Mouse (Mus musculus): Measurements from ENCODE around the gene H2-D1. TPM values are rescaled to one million over a fixed set of nuclear protein-coding genes. Genes with fewer than 3 reads are reported as not detected.
"Not testable (repeated sequence)": the region's sequence is repeated elsewhere in the genome, so short reads cannot be mapped to it uniquely, and the experiment has no call there.

The H2-D1 gene
- total RNA-seq (2021) = 10 to 100 TPM; 30.2 to 57.3 TPM
- long read RNA-seq, experiment 1, transcript H2-D1-202 (8 exons, 2,102 nt) = major isoform, 59 of 82 reads
- long read RNA-seq, experiment 1, partial matches to known transcripts = 8 of 82 reads
- long read RNA-seq, experiment 1, other reads (novel, unspliced or antisense) = 15 of 82 reads
- long read RNA-seq, experiment 2, transcript H2-D1-202 (8 exons, 2,102 nt) = major isoform, 100 of 133 reads
- long read RNA-seq, experiment 2, partial matches to known transcripts = 14 of 133 reads
- long read RNA-seq, experiment 2, other reads (novel, unspliced or antisense) = 19 of 133 reads

DNA sequence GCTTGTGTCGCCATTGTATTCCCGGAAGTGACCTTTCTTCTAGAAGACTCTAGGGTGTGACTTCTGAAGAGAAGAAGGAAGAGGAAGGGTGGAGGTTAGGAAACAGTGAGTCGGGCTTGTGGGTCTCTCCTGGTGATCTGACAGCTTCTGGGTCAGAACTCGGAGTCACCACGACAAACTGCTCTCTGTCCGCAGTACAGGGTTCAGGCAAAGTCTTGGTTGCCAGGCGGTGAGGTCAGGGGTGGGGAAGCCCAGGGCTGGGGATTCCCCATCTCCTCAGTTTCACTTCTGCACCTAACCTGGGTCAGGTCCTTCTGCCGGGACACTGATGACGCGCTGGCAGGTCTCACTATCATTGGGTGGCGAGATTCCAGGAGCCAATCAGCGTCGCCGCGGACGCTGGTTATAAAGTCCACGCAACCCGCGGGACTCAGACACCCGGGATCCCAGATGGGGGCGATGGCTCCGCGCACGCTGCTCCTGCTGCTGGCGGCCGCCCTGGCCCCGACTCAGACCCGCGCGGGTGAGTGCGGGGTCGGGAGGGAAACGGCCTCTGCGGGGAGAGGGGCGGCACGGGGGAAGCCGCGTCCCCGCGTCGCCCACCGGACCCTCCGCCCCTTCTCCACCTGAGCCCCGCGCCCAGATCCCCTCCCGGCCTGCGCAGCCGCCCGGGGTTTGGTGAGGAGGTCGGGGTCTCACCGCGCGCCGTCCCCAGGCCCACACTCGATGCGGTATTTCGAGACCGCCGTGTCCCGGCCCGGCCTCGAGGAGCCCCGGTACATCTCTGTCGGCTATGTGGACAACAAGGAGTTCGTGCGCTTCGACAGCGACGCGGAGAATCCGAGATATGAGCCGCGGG is at the start of gene H2-D1:
H2-D1 (plus strand) TSS at position 67 of the 859 bp plus-strand sequence.
- DNase-seq = peak; percentile 94

DNA sequence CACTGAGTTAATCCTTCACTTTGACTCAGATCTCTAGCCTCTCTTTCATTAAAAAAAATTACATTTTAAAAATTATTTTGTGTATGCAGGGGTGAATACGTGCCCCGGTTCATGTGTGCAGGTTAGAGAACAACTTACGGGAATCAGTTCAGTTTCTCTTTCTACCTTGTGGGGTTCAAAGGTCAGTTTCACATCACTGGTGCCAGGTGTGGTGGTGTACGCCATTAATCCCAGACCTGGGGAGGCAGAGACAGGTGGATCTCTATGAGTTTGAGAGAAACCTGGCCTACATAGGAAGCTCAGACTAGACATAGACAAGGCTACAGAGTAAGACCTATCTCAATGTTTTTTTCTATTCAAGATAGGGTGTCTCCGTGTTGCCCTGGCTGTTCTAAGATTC is 49.5 kb upstream of the H2-D1 start:
- no peak for DNase-seq

DNA sequence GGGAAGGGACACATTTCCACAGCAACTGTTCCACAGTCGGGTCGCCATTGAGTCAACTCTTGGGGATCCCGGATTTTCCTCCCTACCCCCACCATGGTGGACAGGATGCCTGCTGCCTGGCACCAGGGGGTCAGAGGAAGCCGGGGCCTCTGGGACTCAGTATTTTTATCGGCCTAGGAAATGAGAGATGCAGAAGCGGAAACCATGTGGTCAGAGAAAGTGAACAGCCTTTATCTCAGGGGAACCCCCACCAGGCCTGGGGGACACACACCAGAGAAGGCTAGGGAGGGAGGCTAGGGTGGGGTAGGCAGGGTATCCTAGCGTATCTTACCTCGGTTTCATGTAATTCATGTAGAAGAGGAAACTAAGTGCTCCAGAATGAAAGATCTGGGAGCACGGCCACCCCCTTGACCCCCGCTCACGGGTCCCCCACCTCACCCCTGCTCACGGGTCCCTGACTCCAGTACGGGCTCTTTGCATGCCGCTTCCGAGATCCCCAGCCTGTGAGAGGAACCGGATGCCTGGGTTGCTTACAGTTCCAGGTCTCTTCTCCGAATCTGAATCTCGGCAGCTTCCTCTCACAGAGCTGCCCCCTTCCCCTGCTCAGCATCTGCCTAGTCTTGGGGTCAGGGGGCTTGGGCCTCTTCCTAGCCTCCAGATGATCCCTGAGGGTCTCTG is 43.9 kb upstream of the H2-D1 start:
- no peak for DNase-seq

DNA sequence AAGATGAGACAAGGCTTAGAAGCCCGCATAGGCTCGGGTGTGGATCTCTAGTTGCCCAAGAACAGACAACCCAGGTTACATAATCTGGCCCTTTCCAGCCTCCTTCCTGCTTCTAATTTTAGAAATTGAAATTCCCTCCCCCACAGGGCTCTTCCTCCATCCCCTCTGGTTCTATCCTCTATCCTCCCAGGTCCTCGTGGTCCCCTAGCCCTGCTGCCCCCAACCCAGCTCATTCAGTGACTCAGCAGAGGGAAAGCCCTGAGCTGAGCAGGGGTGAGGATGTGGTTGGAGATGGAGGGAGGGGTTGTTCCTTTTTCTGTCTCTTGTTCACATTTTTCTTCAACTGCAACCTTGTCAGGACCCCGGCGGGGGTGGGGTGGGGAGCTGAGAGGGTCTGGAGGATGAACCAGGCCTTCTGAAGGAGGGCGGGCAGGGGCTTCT is 42.9 kb upstream of the H2-D1 start:
- DNase-seq = no peak

DNA sequence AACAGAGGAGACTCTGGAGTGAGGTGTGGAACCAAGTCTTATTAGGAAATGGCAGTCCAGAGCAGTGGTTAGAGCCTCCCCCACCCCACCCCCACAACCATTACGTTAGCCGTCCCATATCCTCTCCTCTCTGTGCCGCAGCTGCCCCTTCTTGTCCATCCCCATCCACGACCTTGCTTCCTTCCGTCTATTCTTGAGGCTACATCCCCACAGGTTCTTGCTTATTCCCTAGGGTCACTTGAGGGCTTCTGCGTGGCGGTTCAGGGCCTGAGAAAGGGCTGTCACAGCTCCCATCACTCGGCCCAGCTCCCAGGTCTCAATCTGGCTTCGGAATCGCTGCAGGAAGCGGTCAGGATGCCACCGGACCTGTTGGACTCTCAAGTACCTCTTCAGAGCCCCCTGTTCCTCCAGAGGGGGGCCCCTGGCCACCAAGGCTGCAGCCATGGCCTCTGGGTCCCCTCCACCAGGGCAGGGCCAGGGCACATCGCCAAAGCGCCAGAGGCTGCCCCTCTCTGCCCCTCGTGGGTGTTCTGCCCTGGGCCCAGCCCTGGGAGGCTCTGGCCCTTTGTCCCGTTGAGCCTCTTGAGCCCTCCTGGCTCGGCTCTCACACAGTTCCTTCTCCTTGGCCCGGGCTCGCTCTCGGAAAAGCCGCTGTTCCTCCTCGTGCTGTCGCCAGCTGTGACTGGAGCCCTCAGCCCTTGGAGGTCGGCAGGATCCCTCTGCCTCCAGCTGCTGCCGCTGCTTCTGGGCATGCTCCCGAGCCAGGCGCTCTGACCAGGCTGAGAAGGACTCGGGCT is 42.2 kb upstream of the H2-D1 start, which contains the start of gene Gm16181:
Gm16181 (plus strand) TSS at position 679 of the 797 bp plus-strand sequence.
- DNase-seq = peak; percentile 56

DNA sequence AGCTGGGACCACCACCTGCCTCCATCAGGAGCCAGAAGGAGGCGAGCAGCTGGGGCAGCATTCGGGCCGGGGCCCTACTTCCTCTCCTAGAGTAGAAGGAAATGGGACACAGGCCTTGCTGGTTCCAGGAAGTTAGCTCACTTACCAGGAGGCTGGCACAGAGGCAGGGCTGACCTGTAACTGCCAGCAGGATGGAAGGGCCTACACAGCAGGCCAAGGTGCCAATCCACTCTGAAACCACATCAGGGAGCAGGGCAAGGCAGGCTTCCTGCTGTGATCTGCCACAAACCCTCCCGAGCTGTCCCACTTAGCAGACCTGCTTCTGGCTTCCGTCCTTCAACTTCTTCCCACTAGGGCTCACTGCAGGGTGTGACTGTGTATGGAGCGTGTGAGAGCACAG is 40.2 kb upstream of the H2-D1 start:
- DNase-seq = no peak

DNA sequence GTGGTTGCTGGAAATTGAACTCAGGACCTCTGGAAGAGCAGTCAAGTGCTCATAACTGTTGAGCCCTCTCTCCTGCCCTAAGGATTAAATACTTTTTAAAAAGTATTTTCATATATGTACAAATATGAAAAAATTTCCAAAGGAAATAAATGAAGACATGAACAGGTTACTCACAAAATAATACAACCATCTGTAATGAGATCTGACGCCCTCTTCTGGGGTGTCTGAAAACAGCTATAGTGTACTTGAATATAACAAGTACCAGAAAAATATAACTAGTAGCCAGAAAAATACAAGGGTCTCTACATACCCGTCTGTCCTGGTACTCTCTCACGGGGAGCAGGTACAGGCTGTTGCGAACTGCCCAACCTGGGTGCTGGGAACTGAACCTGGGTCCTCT is 37.9 kb upstream of the H2-D1 start:
- DNase-seq = no peak

DNA sequence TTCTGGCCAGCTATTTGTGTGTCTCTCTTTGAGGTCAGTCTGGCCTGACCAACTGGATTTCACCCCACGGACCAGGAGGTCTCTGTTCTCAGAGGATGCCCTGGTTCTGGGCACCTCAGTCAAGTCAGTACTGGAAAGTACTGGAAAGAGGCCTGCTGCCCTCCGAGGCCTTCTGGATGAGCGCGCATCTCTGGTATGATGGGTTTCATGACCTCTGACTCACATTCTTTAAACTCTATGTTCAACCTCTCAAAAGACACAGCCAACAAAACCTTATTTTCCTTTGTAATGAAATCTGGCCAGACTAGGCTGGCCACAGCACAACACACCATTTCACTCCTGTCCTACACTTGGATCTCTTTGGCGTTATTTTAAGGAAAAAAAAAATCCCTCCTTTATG is 37.1 kb upstream of the H2-D1 start:
- DNase-seq = no peak

DNA sequence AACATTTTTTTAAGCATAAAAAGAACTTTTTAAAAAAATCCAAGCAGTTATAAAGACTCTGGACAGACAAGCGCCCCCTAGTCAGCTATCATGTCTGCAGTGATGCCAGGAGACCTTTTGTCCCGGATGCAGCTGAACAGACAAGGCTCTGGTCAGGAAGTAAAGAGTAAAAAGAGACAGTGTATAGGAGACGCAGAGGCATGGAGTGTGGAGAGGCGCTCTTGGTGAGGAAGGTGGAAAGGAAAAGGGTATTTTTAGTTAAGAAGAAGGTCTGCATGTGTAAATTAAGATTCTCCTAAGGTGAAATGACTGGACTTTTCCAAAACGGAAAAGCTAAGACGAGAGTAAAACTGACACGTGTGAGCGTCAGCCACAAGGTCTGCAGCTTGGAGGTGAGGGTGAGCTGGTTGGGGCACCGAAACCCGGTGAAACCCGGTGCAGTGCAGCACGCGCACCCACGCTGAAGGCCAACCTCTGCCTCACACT is 35.9 kb upstream of the H2-D1 start:
- DNase-seq = no peak

DNA sequence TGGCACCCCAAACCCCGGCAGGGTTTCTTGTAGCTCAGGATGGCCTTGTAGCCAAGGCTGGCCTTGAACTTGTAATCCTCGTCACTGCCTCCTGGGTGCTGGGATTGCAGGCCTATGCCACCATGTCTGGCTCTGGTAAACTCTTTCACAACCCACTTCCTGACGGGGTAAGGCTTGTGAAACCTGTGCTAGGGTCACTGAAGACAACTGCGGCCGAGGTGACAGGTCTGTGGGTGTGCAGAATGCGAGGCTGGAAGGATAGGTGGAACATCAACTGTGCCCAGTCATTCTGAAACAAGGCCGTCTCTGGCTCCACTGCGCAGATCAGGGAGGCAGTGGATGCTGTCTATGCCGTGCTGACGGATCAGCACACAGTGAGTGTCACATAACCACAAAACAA is 31.5 kb upstream of the H2-D1 start:
- no peak for DNase-seq

DNA sequence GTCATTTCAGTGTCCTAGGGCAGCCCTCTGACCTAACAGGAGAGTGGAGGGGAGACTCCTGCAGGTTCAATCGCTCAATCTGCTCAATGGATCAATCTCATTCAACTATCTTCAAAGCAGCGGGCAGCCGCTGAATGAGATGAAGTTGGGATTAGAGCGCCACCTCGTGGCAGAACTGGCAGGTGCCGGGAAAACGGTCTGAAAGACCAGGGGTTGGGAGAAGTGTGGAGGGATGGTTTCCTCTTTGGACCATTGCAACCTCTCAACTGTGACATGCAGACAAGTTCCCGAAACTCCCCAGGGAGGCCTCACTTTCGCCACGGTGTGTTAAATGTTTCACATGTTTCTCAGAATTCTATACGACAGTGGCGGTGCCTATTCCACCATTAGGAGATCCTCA is 30.5 kb upstream of the H2-D1 start:
- peak; percentile 65 for DNase-seq

DNA sequence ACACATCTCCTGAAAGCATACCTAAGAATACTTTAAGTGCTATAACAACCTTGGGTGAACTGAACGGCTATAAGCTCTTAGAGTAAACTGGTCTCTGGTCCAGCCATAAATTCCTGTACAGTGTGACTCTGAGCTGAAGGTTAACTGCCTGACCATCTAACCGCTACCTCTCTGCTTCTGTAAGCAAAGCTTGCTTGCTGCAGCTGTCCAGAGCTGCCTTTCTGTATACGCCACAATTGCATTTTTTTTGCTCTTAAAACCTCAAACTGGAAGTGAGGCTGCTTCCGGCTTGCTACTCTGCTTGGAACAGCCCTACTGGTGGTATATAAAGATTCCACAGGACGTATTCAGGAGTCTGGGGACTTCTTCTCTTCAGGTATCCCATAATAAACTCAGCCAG is 29.9 kb upstream of the H2-D1 start:
- DNase-seq = no peak

DNA sequence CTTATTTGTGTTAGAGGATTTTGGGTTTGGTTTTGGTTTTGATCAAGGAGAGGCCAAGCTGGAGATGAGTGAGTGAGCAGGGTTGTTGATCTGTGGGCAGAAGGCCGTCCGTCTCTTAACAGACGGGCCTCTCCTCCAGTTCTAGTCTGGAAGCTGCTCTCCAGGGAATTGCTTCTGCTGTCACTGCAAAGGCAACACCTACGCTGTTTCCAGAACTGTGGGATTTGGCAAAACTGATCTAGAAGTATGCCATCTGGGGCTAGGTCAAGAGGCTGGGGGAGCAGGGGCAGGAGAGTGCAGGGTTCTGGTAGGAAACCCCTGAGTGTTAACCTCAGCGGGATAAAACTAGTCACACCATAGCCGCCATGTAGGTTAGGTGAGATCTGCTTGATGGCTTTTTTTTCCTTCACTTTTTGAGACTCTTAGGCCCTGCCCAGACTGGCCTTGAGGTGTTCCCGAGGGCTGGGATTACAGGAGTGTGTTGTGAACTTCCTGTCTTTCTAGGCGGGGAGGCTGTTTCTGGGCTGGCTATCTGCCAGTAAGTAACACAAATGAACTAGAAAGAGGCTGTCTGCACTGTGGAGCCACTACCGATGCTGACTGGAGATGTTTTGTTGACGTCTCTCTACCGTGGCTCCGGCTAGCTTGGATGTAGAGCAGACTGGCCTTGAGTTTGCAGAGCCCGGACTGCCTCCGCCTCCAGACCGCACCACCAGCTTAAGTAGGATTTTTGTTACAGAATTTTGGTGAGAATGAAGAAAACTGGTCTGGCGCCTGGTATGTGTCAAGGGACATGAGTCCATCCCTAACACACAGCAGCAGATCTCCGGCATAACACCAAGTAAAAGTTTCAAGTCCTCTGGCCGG is 29.2 kb upstream of the H2-D1 start, which contains the start of gene Atp6v1g2:
Atp6v1g2 (plus strand) TSS at position 547 of the 867 bp plus-strand sequence.
- DNase-seq = no peak

DNA sequence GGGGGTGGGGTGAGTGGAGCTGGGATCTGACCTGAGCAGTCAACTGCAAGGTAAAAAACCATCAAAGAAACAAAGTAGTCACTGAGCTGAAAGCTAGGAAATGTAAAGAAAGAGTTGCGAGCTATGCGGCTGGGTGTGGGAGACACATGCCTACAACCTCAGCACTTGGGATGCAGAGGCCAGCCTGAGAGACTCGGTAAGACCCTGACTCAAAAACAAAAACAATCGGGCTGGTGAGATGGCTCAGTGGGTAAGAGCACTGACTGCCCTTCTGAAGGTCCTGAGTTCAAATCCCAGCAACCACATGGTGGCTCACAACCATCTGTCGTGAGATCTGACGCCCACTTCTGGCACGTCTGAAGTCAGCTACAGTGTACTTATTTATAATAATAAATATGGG is 28.4 kb upstream of the H2-D1 start:
- not testable (repeated sequence) for DNase-seq

DNA sequence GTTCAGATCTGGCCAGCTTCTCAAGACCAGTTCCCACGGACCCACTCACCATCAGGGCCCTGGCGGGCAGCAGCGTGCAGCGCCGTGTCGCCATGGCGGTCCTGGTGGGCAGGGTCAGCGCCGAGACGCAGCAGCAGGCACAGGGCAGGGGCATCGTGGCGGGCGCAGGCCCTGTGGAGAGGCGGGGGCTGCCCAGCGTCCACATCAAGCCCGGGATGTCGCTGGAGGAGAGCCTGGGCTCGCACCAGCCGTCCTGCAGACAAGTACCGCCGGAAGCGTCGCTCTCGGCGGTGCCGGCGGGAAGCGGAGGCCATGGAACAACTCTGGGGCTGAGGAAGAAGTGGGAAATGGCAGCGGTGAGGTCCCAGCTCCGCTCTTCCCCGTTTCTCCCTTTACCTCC is 27.6 kb upstream of the H2-D1 start:
- DNase-seq = no peak

DNA sequence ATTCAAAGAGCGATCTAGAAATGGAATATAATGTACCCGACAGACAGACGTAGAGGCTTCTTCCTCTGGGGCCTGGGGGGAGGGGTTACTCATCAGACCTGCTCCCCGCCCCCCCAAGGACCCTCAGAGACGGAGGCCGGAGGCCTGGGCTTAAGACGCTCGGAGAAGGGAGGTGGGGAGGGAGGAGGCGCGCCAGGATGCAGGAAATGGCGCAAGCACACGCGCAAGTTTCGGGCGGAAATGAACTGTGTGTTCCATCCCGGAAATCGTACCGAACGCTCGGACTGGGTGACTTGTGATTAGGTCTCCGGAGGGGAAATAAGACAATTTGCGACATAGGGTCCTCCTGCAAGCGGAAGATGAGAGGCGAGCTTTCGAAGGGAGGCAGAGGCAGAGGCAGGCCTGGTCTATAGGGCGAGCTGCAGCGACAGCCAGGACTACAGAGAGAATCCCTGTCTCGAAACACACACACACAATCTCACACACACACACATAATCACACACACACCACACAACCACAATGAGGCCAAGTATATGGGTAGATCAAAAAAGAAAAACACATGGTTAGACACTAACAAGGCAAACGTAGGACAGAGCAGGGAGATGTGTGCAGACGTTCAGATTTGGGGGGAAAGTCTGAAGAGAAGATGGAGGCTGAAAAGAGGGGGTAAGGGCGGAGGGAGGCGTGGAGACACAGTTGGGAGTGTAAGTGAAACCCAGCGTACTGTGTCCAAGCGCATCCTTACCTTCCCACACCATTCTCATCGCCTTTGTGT is 26.7 kb upstream of the H2-D1 start, which contains the start of gene Nfkbil1:
Nfkbil1 (minus strand) TSS at position 179 of the 776 bp plus-strand sequence.
- peak; percentile 90 for DNase-seq

DNA sequence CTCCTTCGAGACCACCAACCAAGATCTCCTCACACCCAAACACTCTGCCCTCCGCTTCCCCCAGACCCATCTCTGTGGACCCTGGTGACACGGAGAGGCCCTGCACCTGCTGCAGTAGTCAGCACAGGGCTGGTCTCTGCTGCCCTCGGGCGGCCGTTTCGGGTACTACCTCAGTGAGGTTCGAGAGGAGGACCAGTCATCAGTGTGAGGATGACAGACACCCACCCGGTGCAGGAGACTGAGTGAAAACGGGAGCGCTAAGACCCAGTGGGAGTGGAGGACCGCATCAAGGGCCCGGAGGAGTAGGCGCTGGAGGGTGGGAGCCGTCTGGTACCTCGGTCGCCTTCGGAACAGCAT is 26.2 kb upstream of the H2-D1 start:
- peak; percentile 89 for DNase-seq

DNA sequence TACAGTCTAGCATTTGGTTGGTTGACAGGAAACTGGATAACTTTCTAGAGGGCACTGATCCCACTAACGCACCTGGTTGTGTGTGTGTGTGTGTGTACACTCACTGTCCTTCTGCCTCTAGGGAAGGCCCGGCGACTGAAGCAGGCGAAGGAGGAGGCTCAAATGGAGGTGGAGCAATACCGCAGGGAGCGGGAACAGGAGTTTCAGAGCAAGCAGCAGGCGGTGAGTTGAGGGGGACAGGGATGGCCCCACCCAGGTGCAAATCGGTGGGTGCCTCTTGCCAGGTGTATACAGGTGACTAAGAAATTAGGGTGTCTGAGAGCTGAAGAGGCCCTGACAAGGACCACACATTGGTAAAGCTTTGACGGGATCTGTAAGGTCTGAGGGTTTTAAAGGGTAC is 25.5 kb upstream of the H2-D1 start:
- no peak for DNase-seq

DNA sequence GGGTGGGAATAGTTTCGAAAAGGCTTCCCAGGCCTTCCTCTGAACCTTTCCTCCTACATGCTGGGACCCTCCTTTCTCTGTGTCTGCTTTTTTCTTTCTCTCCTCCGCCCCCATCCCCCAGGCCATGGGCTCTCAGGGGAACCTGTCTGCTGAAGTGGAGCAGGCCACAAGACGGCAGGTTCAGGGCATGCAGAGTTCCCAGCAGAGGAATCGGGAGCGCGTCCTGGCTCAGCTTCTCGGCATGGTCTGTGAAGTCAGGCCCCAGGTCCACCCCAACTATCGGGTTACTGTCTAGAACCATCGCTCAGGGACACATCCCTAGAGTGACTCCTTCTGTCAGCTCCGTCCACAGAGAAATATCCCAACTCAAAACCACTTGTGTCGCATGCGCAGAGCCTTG is 25.0 kb upstream of the H2-D1 start:
- DNase-seq = no peak

DNA sequence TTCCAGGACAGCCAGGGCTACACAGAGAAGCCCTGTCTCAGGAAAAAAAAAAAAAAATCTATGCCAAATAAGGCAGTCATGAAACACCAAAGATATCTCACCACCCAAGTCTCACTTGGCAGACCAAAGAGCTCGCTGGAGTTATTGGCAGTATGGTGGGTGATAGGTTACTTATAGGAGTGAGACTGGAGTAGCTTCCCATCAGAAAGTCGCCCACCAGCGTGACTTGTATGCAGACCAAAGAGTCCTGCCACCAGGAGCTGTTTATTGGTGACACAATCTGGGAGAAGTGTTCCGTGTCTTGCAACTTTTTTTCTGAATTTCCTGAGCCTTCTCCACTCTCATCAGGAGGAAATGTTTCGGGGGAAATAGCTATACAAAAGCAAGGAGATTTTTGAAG is 22.8 kb upstream of the H2-D1 start:
- DNase-seq = no peak
